ENCODE assay signal across 8 mouse cellular contexts in genomic region chr6:72677510-72678220, GRCm38 (mm10).
DNase-seq lines count a peak whose midpoint lies in the region; ATAC-seq and TF ChIP-seq lines count a peak whose summit lies in the region.

No protein-coding gene starts in this region.

- no peaks in the 10 kb centered on the region for H3K36me3 ChIP-seq in kidney, embryonic 14.5 days (ENCODE audit: control insufficient read depth, insufficient read depth, low read length)
- H3K36me3 ChIP-seq in forebrain, embryonic 12.5 days (replicated peaks) = no peaks in the 10 kb centered on the region
- H3K36me3 ChIP-seq in limb, embryonic 15.5 days = no peaks in the 10 kb centered on the region
- H3K36me3 ChIP-seq in thymus, adult 2 months (ENCODE audit: control insufficient read depth, insufficient read depth, low read length) = no peaks in the 10 kb centered on the region

- H3K9ac ChIP-seq in kidney, embryonic 14.5 days (ENCODE audit: low read depth, low read length) = peak overlapping the region; percentile 48
- peak overlapping the region; percentile 33; the same call in 1 of the 2 replicates for H3K9ac ChIP-seq in forebrain, embryonic 12.5 days
- H3K9ac ChIP-seq in limb, embryonic 15.5 days = no peak overlapping the region

- H3K27me3 ChIP-seq in kidney, embryonic 14.5 days (ENCODE audit: control insufficient read depth, insufficient read depth, low read length) = no peaks in the 10 kb centered on the region
- no peaks in the 10 kb centered on the region for H3K27me3 ChIP-seq in forebrain, embryonic 12.5 days
- no peaks in the 10 kb centered on the region for H3K27me3 ChIP-seq in limb, embryonic 15.5 days
- no peaks in the 10 kb centered on the region for H3K27me3 ChIP-seq in thymus, adult 2 months (ENCODE audit: control insufficient read depth, insufficient read depth, low read length)

- peaks cover 43% of the 10 kb centered on the region for H3K4me1 ChIP-seq in kidney, embryonic 14.5 days (ENCODE audit: control insufficient read depth, insufficient read depth, low read length)
- peaks cover 63% of the 10 kb centered on the region for H3K4me1 ChIP-seq in forebrain, embryonic 12.5 days
- peaks cover 85% of the 10 kb centered on the region for H3K4me1 ChIP-seq in limb, embryonic 15.5 days
- H3K4me1 ChIP-seq in olfactory bulb, adult 2 months (ENCODE audit: control insufficient read depth, insufficient read depth, low read length) = peaks cover 7% of the 10 kb centered on the region; the same call in 1 of the 2 replicates
- H3K4me1 ChIP-seq in thymus, adult 2 months (replicated peaks; ENCODE audit: control insufficient read depth, insufficient read depth, low read length) = no peaks in the 10 kb centered on the region

- 0 out of 2 replicates have a peak, but pooled peaks have one; percentile 12 for TF ChIP-seq POLR2A in olfactory bulb, adult 2 months (IDR thresholded peaks at IDR 0.05; ENCODE audit: insufficient read depth, low read depth, low read length)
- no peak for TF ChIP-seq POLR2A in thymus, adult 2 months (IDR thresholded peaks at IDR 0.05; ENCODE audit: control insufficient read depth, extremely low read depth, insufficient read depth, low read length, poor library complexity)

- peak; percentile 69 for ATAC-seq in kidney, embryonic 14.5 days (ENCODE audit: low FRiP score, low TSS enrichment)
- ATAC-seq in forebrain, embryonic 12.5 days (ENCODE audit: low FRiP score) = peak; percentile 80
- ATAC-seq in limb, embryonic 15.5 days (ENCODE audit: insufficient number of reproducible peaks, low FRiP score, low TSS enrichment, low read depth) = peak; percentile 62

- H3K4me3 ChIP-seq in kidney, embryonic 14.5 days (ENCODE audit: low read length) = peak overlapping the region; percentile 8; the same call in 1 of the 2 replicates
- H3K4me3 ChIP-seq in forebrain, embryonic 12.5 days (replicated peaks) = peak overlapping the region; percentile 20
- H3K4me3 ChIP-seq in limb, embryonic 15.5 days = peak overlapping the region; percentile 24
- no peak overlapping the region for H3K4me3 ChIP-seq in olfactory bulb, adult 2 months (ENCODE audit: insufficient read depth, low read depth, low read length)
- H3K4me3 ChIP-seq in thymus, adult 2 months (ENCODE audit: control insufficient read depth, insufficient read depth, low read length) = no peak overlapping the region

- H3K9me3 ChIP-seq in kidney, embryonic 14.5 days (ENCODE audit: control insufficient read depth, low read length) = no peaks in the 10 kb centered on the region
- no peaks in the 10 kb centered on the region for H3K9me3 ChIP-seq in forebrain, embryonic 12.5 days
- H3K9me3 ChIP-seq in limb, embryonic 15.5 days = no peaks in the 10 kb centered on the region

- WGBS in kidney, embryonic 14.5 days = 20% methylated on average over 11 of the region's 11 CpGs
- WGBS in forebrain, embryonic 12.5 days = 4% methylated on average over 11 of the region's 11 CpGs
- 10% methylated on average over 11 of the region's 11 CpGs for WGBS in limb, embryonic 15.5 days
- WGBS in olfactory bulb, adult 2 months = 46% methylated on average over 11 of the region's 11 CpGs
- 95% methylated on average over 11 of the region's 11 CpGs for WGBS in thymus, adult 2 months

- no peak for TF ChIP-seq CTCF in olfactory bulb, adult 2 months (IDR thresholded peaks at IDR 0.05; ENCODE audit: insufficient read depth, low read depth, low read length)
- TF ChIP-seq CTCF in thymus, adult 2 months (IDR thresholded peaks at IDR 0.05; ENCODE audit: borderline replicate concordance, control insufficient read depth, extremely low read depth, insufficient read depth, low read length, poor library complexity) = no peak

- H3K4me2 ChIP-seq in kidney, embryonic 14.5 days (replicated peaks; ENCODE audit: low read depth, low read length) = peak overlapping the region; percentile 46
- peak overlapping the region; percentile 47 for H3K4me2 ChIP-seq in forebrain, embryonic 12.5 days
- H3K4me2 ChIP-seq in limb, embryonic 15.5 days = peak overlapping the region; percentile 45

- H3K27ac ChIP-seq in kidney, embryonic 14.5 days (ENCODE audit: low read depth, low read length) = peak overlapping the region; percentile 95
- H3K27ac ChIP-seq in forebrain, embryonic 12.5 days = peak overlapping the region; percentile 78
- peak overlapping the region; percentile 89 for H3K27ac ChIP-seq in limb, embryonic 15.5 days
- H3K27ac ChIP-seq in olfactory bulb, adult 2 months (ENCODE audit: insufficient read depth, low read depth, low read length) = no peak overlapping the region
- no peak overlapping the region for H3K27ac ChIP-seq in thymus, adult 2 months (ENCODE audit: control insufficient read depth, insufficient read depth, low read length)

- no peak for DNase-seq in kidney, adult 9 months
- DNase-seq in right cerebral cortex, postnatal 36 days (ENCODE audit: low spot score in 2 of 2) = no peak
- DNase-seq in thymus, adult 2 months = no peak
- no peak for DNase-seq in thymus, postnatal 25 days

Comparison
In these comparisons a context has a peak if more than half of its experiments do, and no peak if none do; other contexts are left out.
1. H3K27ac ChIP-seq: peak in kidney, embryonic 14.5 days (single experiment), forebrain, embryonic 12.5 days (single experiment) and limb, embryonic 15.5 days (single experiment); none in olfactory bulb, adult 2 months (single experiment) and thymus, adult 2 months (single experiment).
2. H3K4me3 ChIP-seq: peak in kidney, embryonic 14.5 days (single experiment), forebrain, embryonic 12.5 days (single experiment) and limb, embryonic 15.5 days (single experiment); none in olfactory bulb, adult 2 months (single experiment) and thymus, adult 2 months (single experiment).
3. Peak in every context shown above with its lines, with median percentiles within 50 percentile points of each other: ATAC-seq and H3K4me2 ChIP-seq.